Mouse (Mus musculus): ENCODE measurements at regions not wholly inside any gene's neighbourhood (a gene's known extent, or its start where the extent isn't known, plus 50 kb on each side); places are given as distances from the start of the nearest gene placed in this dataset.

- no peak for TF ChIP-seq CTCF (conservative IDR thresholded peaks at IDR 0.05; ENCODE audit: low read length)
- TF ChIP-seq POU5F1 (IDR thresholded peaks at IDR 0.05; ENCODE audit: borderline replicate concordance, low read length), result no peak
- TF ChIP-seq NANOG (IDR thresholded peaks at IDR 0.05; ENCODE audit: borderline replicate concordance, low read length), result no peak
These were observed 425.2 kb upstream of the Kdm8 start for GRCm38 (mm10) chr7:125019259-125019658.
